Mouse (Mus musculus) cerebellum, postnatal 36 days (tissue): ENCODE measurements at regions not wholly inside any gene's neighbourhood (a gene's known extent, or its start where the extent isn't known, plus 50 kb on each side); places are given as distances from the start of the nearest gene placed in this dataset.

ENCODE experiments used
- DNase-seq, 2 experiments: peaks; one replicate each; pipeline ENCODE4 v3.0.0; 2021 to 2022; ENCODE audit warnings: mixed read lengths in 2 of 2

DNA sequence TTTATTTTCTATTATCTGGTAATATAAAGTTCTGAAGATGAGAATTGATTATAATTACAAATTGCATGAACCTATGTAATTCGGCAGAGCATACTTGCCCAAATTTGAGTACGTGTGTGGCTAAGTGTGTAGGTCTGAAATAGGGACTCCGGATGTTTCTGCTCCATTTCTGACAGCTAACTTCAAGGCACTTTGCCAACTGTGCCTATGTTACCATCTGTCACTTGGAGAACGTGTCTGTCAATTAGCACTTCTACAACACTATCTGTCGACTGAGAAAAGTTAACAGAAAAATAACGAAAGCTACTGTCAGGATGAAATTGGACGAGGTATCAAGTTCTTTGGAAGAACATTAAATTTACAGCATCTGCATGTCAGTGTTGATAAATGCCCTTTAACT lies 702.0 kb upstream of the Lrfn5 start:
- DNase-seq, result peak; percentile 6 to 32
